In the genomic region with DNA sequence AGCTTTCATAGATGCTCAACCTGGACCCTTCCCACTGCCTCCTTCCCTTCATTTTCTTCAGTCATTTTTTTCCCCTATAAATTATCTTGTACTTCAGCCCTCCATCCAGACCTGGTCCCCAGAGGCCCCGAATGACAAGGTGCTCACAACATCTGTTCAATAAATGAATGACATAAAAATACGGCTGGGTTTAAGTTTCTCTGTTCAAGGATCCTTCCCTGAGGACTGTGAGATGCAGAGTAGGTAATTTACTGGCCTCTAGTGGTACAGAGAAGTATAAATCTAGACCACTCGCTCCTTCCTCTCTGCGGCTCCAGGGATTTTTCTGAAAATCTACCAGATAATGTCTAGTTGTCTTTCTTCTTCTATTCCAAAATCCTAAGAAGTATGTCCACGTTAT, we compare ENCODE assay signal across 9 mouse cellular contexts. TPM values are rescaled to one million over a fixed set of nuclear protein-coding genes. Genes with fewer than 3 reads are reported as not detected.
DNase-seq lines count a peak whose midpoint lies in the region; ATAC-seq and TF ChIP-seq lines count a peak whose summit lies in the region.
"Had no signal": no experiment of that assay in that cellular context is flagged by ENCODE, and none has a peak within 500 bp of the region (broad histone marks: within the 10 kb centered on the region; RNA-seq: fewer than 3 reads in every experiment).

No protein-coding gene starts in this region.

- H3K4me2 ChIP-seq in kidney, embryonic 16.5 days (replicated peaks; ENCODE audit: low read depth, low read length), result no peak overlapping the region
- H3K4me2 ChIP-seq in intestine, embryonic 16.5 days (ENCODE audit: low read depth, low read length), result no peak overlapping the region
- H3K4me2 ChIP-seq: embryonic facial prominence, embryonic 13.5 days had no signal

- peak; percentile 44 for TF ChIP-seq CTCF in E14TG2a.4 (conservative IDR thresholded peaks at IDR 0.05; ENCODE audit: low read length)
- TF ChIP-seq CTCF in thymus, adult 2 months (IDR thresholded peaks at IDR 0.05; ENCODE audit: borderline replicate concordance, control insufficient read depth, extremely low read depth, insufficient read depth, low read length, poor library complexity), result no peak

- H3K36me3 ChIP-seq in kidney, embryonic 16.5 days (ENCODE audit: insufficient read depth, low read length), result no peaks in the 10 kb centered on the region
- H3K36me3 ChIP-seq in E14TG2a.4 (ENCODE audit: insufficient read depth, low read length), result no peaks in the 10 kb centered on the region
- no peaks in the 10 kb centered on the region for H3K36me3 ChIP-seq in intestine, embryonic 16.5 days (ENCODE audit: control insufficient read depth, insufficient read depth, low read length)
- H3K36me3 ChIP-seq in thymus, adult 2 months (ENCODE audit: control insufficient read depth, insufficient read depth, low read length), result no peaks in the 10 kb centered on the region
- H3K36me3 ChIP-seq: embryonic facial prominence, embryonic 13.5 days had no signal

- no peaks in the 10 kb centered on the region for H3K9me3 ChIP-seq in kidney, embryonic 16.5 days (ENCODE audit: low read length)
- H3K9me3 ChIP-seq in E14TG2a.4 (ENCODE audit: low read length), result no peaks in the 10 kb centered on the region
- H3K9me3 ChIP-seq in intestine, embryonic 16.5 days (ENCODE audit: control insufficient read depth, low read length), result no peaks in the 10 kb centered on the region
- H3K9me3 ChIP-seq: embryonic facial prominence, embryonic 13.5 days had no signal

- peak overlapping the region; percentile 46 for H3K27ac ChIP-seq in kidney, embryonic 16.5 days (ENCODE audit: low read length)
- peak overlapping the region; percentile 48; the same call in 1 of the 2 replicates for H3K27ac ChIP-seq in intestine, embryonic 16.5 days (ENCODE audit: low read length)
- no peak overlapping the region for H3K27ac ChIP-seq in thymus, adult 2 months (ENCODE audit: control insufficient read depth, insufficient read depth, low read length)
- H3K27ac ChIP-seq: embryonic facial prominence, embryonic 13.5 days; macrophage had no signal

- no peak overlapping the region for H3K4me3 ChIP-seq in kidney, embryonic 16.5 days (ENCODE audit: low read length)
- no peak overlapping the region for H3K4me3 ChIP-seq in E14TG2a.4 (replicated peaks; ENCODE audit: low read length)
- H3K4me3 ChIP-seq in intestine, embryonic 16.5 days (ENCODE audit: low read length), result no peak overlapping the region
- no peak overlapping the region for H3K4me3 ChIP-seq in thymus, adult 2 months (ENCODE audit: control insufficient read depth, insufficient read depth, low read length)
- H3K4me3 ChIP-seq: embryonic facial prominence, embryonic 13.5 days had no signal

- 28% methylated on average over 5 of the region's 5 CpGs for WGBS in kidney, embryonic 16.5 days
- WGBS in intestine, embryonic 16.5 days, result 53% methylated on average over 5 of the region's 5 CpGs
- 52% methylated on average over 5 of the region's 5 CpGs for WGBS in thymus, adult 2 months

- H3K27me3 ChIP-seq in kidney, embryonic 16.5 days (ENCODE audit: insufficient read depth, low read length), result no peaks in the 10 kb centered on the region
- H3K27me3 ChIP-seq in E14TG2a.4 (ENCODE audit: insufficient read depth, low read length), result no peaks in the 10 kb centered on the region
- H3K27me3 ChIP-seq in intestine, embryonic 16.5 days (replicated peaks; ENCODE audit: control insufficient read depth, insufficient read depth, low read length), result no peaks in the 10 kb centered on the region
- H3K27me3 ChIP-seq in thymus, adult 2 months (ENCODE audit: control insufficient read depth, insufficient read depth, low read length), result no peaks in the 10 kb centered on the region
- H3K27me3 ChIP-seq: embryonic facial prominence, embryonic 13.5 days had no signal

- DNase-seq in kidney, adult 11 months, result no peak
- DNase-seq in adipocyte (ENCODE audit: low spot score), result peak; percentile 32
- no peak for DNase-seq in ovary, adult 18-20 months (ENCODE audit: low spot score)
- DNase-seq in thymus, adult 2 months, result no peak

- no peak overlapping the region for H3K9ac ChIP-seq in kidney, embryonic 16.5 days (replicated peaks; ENCODE audit: low read length)
- H3K9ac ChIP-seq in intestine, embryonic 16.5 days (ENCODE audit: low read depth, low read length), result no peak overlapping the region
- H3K9ac ChIP-seq: embryonic facial prominence, embryonic 13.5 days had no signal

- peaks cover 65% of the 10 kb centered on the region for H3K4me1 ChIP-seq in kidney, embryonic 16.5 days (ENCODE audit: insufficient read depth, low read length)
- peaks cover 37% of the 10 kb centered on the region for H3K4me1 ChIP-seq in E14TG2a.4 (replicated peaks; ENCODE audit: low read depth, low read length)
- H3K4me1 ChIP-seq in intestine, embryonic 16.5 days (ENCODE audit: control insufficient read depth, insufficient read depth, low read length), result peaks cover 29% of the 10 kb centered on the region
- 0 out of 2 replicates have a peak, but pooled peaks cover 6% of the 10 kb centered on the region for H3K4me1 ChIP-seq in thymus, adult 2 months (replicated peaks; ENCODE audit: control insufficient read depth, insufficient read depth, low read length)

- no peak for ATAC-seq in kidney, embryonic 16.5 days (ENCODE audit: low FRiP score, low TSS enrichment)
- peak; percentile 49 for ATAC-seq in intestine, embryonic 16.5 days

- TF ChIP-seq POLR2A in thymus, adult 2 months (IDR thresholded peaks at IDR 0.05; ENCODE audit: control insufficient read depth, extremely low read depth, insufficient read depth, low read length, poor library complexity), result no peak

RNA-seq across cellular contexts. Expression of a gene that starts 26.5 kb away (rescaled TPM):
- polyA plus RNA-seq in kidney, embryonic 16.5 days (2015; fragmentation: Nextera tagmentation; extraction: Ambion mirVana), result 18.3 and 35.3 TPM in 2 replicates
- polyA plus RNA-seq in intestine, embryonic 16.5 days (2015; fragmentation: Nextera tagmentation; extraction: Ambion mirVana), result 4.5 and 6.6 TPM in 2 replicates
- 5.1 and 6.2 TPM in 2 replicates for polyA plus RNA-seq in thymus, adult 2 months (2012; rRNA removed)
